Mouse (Mus musculus) regulatory T cell (primary cell): ENCODE results near the gene Akap8l.

Experiments
- in situ Hi-C: fragments of 300-600 bp; cut with MboI, MseI; formaldehyde crosslinking; loops from one replicate; pipeline ENCODE4 v1.15.1; 2025; ENCODE audit warnings: high pct_unique_total_duplicates

Akap8l gene

DNA sequence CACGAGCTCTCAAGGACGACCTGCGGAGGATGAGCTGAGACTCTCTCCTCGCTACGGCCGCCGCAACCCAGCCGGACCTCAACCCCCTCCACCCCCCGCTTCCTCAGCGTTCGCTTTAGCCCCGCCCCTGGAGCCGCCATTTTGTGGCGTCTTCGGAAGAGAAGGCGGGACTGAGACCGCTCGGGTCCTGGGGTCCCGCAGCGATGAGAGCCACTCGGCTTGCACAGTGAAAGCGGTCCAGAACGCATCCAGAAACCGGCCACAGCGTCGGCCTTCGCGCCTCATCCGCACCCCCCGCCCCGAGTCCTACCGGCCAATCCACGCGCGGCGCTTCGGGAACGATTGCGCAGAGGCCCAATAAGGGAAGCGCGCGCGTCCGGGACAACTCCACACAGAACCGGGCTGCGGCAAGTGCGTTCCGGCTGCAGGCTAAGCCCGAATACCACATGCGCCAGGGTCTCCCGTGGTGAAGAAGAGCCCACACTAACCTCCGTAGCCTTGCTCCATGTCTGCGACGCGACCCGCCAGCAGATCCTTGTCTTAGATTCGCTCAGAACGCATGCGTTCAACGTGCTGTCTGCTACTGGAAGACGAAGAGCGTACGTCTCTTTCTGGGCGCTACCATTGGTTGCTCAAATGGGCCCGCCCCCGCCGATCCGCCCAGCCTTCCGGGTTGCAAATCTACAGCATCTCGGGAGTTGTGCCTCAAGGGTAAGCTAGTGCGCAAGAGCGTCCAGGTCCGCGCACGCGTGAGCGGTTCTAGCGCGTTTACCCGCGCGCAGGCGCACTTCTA lies 29.6 kb downstream of the Akap8l start, which contains the start of gene Akap8:
Gene Akap8, minus strand, starts transcription at position 642 of the 793 bp plus-strand sequence.
- in situ Hi-C loops = no loop called here

DNA sequence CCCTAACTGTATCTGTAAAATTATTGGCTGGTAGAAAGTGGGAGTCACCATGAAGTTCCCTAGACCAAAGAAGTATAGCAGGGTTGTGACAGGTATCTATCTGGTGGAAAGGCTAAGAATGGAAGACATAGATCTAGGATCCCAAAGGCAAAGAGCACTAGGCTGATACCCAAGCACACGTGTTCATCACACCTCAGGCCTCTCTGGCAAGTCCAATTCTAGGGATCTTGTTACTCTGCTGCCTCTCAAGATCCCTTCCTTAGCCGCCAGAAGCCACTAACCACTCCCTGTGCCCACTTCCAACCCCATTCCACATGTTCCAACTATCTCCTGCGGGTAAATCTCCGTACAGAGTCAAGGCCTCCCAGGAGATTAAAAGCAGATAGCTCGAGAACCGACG lies 30.5 kb downstream of the Akap8l start:
- in situ Hi-C loops = no loop called here

DNA sequence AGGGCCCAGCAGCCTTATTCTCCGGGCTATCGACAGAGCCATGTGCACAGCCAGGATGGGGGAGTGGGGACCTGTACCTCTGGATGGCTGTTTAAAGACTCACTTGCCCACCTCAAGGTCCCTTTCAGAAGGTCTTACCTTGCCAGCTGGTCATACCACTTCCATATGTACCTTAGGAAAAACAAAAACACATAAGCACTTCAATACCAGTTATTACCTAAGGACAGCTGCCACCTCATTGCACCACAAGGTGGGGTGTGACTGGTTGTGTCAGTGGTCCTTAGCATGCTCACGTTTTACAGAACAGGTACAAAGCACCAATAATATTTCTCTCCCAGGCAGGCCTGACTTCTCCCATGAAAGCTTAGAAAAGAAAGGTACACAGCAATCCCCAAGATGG lies 32.7 kb downstream of the Akap8l start:
- in situ Hi-C loops = no loop called here

DNA sequence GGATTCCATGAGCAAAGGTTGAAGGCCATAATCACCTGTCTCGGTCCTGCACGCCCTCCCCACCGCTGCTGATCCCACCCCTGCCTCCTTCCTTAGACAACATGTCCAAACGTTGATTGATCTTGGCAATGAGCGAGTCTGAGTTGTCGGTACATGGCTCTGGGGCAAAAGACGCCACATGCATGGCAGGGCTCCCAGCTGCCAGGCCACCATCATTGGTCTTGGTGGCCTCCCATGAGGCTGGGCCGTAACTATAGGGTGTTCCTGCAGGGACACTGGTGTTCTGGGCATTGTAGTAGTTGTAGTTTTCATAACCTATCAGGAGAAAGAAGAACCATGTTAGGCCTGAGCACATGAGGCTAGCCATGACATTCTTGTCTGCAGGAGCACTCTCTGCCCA lies 33.4 kb downstream of the Akap8l start:
- in situ Hi-C loops = no loop called here

DNA sequence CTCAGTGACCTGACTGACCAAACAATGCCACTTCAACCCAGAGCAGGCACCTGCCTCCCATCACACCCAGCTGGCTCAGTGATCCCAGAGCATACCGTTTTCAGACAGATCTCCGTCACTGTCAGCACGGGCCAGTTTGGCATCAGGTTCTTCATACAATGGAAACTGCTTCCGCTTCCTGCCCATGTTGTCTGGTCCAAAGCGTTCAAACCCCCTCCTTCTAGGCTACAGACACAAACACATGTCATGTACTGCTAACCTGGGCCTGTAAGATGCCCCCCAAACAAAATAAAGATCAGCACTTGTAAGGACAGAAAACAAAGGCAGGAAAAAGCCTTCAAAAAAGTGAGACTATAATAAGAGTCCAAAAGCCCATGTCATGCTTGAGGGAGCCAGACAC lies 34.8 kb downstream of the Akap8l start:
- in situ Hi-C loops = no loop called here

DNA sequence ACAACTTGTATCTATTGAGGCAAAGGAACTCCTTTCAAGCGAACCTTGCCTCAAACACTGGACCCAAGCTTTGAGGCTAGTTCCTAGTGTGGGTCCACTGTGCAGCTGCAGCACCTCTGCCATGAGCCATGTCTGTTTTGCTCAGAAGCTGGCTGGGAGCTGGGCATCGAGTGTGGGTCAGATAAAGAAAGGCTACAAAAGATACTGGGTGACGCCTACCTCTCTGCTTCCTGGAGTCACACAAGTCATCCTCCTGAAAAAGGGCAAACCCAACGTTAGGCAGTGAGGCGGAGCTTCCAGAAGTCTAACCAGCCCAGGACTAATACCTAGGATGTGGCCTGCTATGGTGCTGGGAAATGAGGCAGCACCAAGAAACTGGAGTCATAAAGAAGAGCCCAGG lies 36.5 kb downstream of the Akap8l start:
- in situ Hi-C loops = no loop called here

DNA sequence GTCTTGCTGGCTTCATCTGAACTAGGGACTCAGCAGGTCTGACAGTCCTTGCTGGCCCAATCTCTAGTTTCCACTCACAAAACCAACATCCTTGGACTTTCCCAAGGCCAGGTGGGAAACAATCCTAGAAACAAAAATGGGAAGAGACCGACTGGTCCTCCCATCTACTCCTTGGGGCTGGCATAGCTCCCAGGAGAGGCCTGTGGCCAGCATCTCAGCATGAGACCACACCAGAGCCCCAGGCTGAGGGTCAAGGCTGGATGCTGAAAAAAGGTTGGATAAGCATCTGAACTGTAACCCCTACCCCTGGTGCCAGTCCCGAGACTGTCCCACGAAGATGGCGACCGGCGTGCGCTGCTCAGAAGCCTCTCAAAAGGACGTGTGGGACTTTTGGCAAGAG lies 37.6 kb downstream of the Akap8l start:
- in situ Hi-C loops = no loop called here

DNA sequence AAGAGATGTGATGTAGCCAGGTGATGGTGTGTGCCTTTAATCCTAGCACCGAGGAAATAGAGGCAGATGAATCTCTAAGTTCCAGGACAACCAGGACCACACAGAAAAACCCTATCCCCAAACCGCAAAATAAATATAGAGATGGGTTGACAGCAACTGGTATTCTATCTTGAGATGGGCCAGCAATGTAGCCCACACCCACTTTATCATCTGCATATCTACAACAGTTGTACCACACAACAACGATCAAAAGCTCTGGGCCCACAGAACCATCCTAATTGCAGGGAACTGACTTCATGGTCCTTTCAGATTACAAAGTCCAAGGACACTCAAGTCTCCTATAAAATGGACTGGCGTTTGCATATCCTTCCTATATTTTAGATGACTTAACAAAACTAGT lies 42.4 kb downstream of the Akap8l start:
- in situ Hi-C loops = no loop called here

DNA sequence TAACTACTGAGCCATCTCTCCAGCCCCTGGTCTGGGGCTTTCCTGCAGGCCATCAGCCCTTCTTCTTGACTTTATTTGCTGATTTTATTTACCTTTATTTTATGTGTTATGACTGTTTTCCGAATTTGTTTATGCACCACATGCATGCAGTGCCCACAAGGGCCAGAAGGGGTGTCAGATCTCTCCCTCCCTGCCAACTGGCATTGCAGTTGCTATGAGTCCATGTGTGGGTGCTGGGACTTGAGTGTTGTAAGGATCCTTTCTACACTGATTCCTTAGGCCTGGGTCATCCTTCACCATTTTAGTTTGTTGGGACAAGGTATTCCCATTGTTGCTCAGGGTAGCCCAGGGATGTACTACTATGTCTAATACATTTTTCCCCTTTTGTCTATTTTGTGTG lies 52.3 kb downstream of the Akap8l start:
- in situ Hi-C loops = no loop called here

DNA sequence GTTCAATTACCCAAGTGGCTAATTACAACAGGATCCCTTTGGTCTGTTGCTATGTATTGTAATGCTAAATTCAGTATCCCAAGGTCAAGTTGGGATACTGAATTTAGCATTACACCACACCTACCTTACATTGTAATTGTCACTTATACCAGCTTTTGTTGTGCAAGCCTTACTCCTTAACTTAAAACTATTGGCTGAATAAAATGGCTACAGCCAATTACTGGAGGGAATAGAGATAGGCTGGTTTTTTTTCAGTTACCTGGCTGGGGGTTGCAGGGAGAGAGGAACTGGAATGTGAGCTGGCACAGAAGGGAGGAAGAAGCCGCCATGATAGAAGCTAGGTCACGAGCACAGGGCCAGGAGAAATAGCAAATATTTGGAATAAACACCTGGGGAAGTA lies 54.5 kb downstream of the Akap8l start:
- in situ Hi-C loops = no loop called here

DNA sequence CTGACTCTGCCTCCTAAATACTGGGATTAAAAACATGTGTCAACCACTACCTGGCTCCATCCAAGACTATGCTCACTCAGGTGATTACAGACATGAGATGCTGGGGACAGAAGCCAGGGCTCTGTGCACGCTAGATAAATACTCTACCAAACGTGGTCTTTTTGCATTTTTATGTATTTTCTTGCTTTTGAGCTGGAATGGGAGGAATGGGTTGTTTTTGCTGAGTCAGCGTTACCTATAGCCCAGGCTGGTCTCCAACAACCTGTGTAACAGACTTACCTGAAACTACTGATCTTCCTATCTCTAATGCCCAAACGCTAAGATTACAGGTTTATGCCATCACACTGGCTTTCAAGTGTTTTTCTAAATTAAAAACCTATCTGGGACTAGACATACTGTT lies 55.2 kb downstream of the Akap8l start:
- in situ Hi-C loops = no loop called here

DNA sequence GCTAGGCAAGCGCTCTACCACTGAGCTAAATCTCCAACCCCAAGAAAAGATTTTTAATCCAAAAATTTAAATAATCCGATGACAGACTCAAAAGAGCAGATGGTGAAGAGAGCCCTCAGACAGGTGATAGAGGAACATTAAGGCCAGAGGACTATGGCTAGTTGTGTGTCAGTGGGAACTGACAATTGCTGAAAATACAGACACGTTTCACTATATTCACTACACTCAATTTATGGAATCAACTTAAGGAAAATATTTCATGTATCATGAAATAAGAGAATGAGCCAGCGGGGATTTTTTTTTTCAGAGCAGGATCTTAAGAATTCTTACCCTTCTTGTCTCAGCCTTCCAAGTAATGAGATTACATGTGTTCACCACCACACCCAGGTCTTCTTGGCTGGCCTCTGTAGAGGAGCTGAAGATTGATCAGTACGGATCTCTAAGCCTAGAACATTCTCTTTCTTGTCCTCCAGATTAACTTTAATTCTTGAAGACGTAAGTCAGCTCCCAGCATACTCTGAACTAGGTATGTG lies 65.2 kb downstream of the Akap8l start:
- in situ Hi-C loops = no loop called here

DNA sequence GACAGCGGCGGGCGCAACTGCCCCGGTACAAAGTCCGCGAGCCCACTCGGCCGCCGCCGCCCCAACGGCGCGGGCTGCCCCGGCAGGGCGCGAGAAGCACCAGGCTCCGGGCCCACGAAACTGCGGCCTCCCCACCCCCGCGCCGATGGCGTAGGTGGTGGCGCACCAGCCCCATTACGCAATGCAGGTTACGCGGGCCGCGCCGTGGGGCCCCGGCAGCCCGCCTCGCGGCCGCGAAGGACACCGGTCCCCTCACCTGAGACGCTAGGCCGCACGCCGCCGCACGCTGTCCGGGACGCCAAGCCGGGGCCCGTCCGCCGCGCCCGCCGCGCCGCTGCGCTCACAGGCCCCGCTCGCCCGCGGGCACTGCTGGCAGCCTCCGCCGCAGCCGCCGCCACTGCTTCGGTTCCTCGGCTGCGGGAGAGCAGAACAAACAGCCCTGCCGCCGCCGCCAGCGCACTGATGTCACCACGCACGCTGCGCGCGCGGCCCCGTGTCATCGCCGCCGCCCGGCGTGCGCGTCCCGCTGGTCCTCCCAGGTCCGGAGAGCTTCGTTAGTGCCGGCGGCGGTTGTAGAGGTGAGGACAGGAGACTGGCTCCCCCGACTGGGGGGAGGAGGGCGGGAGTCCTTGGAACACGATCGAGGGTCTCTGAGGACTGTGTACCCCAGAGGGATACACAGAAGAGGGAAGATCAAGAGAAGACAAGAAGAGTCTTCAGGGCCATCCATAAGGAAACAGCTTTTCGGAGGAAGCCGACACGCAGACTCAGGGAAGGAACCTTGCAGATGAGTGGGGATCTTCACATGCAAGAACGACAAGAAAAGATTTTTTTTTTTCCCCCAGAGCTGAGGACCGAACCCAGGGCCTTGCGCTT lies 65.9 kb downstream of the Akap8l start, which contains the start of gene Brd4:
Gene Brd4, minus strand, starts transcription at position 461 of the 876 bp plus-strand sequence.
- in situ Hi-C loops = no loop called here

DNA sequence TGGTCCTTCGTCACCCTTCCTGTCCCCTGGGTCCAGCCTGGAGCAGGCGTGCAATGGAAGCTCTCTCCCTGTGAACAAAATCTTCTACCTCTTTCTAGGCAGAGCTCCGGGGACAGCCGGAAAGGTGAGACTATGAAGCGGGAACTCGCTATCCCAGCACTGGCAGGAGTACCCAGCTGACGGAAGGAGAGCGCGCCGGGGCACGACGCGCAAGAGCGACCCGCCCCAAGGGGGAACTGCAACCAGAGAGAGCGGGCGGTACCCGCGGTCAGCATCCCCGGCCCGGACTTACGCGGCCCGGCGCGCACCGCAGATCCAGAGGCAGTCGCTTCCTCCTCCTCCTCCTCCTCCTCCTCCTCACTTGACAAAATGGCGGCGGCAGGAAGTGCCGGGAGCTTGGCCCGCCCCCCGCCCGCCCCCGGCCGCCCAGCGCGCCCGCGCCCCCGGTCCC lies 66.6 kb downstream of the Akap8l start:
- in situ Hi-C loops = no loop called here

DNA sequence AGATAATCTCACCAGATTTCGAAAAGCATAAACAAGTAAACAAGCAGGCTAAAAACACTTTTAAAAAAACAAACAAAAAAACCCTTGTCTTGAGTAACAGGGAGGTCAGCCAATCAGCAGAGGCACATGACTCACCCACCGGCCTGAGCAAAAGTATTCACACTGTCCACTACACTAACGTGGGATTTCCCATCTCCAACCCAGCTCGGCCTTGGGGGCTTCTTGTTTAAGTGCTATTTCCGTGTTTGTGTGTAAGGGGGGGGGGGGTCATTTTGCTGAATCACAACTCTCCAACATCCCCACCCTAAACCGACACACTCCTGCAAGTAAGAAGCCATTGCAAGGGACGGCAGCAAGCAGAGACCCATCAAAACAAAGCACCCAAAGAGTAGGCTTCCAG lies 67.1 kb downstream of the Akap8l start:
- in situ Hi-C loops = no loop called here

DNA sequence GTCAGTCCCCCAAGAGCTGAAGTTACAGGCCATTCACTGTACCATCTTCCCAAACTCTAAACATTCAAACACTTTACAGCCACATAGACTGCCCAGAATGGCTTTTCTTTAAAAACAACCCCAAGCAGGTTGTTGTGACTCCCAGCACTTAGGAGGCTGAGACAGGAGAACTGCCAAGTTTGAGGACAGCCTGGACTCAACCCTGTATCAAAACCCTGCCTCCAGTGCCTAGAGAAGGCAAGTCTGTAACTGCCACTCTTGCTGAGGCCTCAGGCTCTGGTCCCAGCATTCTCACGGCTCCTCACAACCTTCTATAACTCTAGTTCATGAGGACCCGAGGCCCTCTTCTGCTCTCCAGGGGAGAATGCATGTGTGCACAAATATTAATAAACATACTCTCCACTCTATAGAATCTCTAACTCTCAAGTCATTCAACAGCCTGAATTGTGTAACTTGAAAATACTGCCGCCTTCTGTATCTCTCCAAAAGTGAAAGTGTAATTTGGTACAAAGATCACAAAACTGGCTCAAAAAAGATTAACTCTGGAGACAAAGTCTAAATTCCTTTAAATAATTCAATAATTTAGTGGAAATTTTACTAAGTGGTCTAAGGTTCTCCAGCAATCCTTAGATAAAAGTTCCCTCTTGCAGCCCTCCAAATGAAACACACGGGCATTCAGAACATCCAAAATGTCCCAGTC lies 68.6 kb downstream of the Akap8l start:
- in situ Hi-C loops = no loop called here

DNA sequence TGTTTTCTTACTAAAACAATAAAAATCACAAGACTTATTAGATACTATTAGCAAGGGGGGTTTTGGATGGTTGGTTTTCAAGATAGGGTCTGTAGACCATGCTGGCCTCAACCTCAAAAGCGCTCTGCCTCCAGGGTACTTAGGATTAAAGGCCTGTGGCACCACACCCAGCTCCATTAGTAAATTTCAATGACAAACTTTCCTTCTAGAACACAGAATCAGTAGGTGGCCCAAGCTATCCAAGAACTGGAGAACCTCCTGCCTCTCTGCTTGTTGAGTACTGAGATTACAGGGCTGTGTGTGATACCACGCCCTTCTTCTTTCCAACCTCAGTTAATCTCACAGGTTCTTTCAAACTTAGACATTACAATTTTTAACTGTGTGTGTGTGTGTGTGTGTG lies 69.3 kb downstream of the Akap8l start:
- in situ Hi-C loops = no loop called here

DNA sequence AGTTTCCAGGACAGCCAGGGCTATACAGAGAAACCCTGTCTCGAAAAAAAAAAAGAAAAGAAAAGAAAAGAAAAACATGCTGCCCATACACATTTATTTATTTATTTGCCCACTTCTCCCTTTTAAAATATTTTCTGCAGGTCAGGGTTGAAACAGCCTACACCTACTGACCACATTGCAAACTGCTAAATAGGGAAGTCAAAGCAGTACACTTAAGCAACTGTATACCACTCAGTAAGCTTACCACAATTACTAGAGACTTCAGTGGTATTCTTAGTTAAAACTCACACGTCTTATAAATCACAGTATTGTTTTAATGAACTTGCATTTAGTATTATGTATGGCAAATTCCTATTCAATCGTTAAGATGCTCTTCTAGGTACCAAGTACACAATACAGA lies 69.8 kb downstream of the Akap8l start:
- in situ Hi-C loops = no loop called here

DNA sequence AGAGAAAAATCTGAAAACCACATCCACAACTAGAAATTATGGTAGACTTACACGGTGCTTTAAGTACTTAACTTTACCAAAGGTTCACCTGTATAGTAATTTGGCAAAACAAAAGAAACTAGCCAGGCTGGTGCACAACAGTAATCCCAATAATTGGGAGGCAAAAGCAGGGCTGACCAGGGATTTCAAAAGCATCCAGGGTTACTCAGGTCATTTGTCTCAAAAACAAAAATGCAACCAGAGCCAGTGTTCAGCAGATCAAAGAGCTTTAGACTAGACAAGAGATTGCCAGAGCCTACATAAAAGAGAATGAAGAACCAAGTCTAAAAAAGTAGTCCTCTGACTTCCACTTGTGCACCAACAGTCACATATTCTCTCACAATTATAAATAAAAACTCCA lies 73.2 kb downstream of the Akap8l start:
- in situ Hi-C loops = no loop called here

DNA sequence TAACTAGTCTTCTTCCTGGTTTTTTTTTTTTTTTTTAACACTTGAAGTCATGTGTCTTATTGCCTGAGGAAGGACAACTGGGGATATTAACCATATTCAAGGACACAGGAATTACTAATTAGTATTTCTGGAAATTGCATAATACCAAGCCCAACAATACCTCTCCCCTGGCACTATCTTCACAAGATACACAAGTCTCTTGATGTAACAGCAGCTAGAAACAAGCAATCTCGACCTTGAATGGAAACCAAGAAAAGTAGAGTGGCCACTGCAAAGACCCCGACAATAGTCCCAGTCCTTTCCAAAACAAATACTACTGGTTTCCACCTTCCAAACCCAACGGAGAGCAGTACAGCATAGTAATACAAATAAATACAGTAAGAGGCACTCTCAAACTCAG lies 74.8 kb downstream of the Akap8l start:
- in situ Hi-C loops = no loop called here
